Mouse (Mus musculus) limb, embryonic 14.5 days (tissue): ENCODE data around the gene Ndufaf8. TPM values are rescaled to one million over a fixed set of nuclear protein-coding genes. Genes with fewer than 3 reads are reported as not detected.

Experiments used
- ATAC-seq: fragments of 200-750 bp; cut with Nextera tagmentation; 2 replicates; pipeline ENCODE4 v1.8.0; 2017; ENCODE audit warnings: low read depth, moderate number of reproducible peaks, moderate TSS enrichment; ENCODE audit not compliant: low FRiP score
- DNase-seq: peaks from one replicate; pipeline ENCODE4 v3.0.0-alpha.2; 2015; ENCODE audit warnings: low spot score
- H3K27ac ChIP-seq: fragments of 300-500 bp; sonication (generic); replicated peaks from 2 replicates; pipeline ENCODE4 v1.5.1; 2014; ENCODE audit warnings: low read depth, mild to moderate bottlenecking, low read length, moderate library complexity, mixed read lengths
- H3K27me3 ChIP-seq: fragments of 300-500 bp; sonication (generic); 2 replicates; pipeline ENCODE4 v1.6.1; 2014; ENCODE audit warnings: low read length, mixed read lengths; ENCODE audit not compliant: control insufficient read depth, insufficient read depth
- H3K36me3 ChIP-seq: fragments of 300-500 bp; sonication (generic); 2 replicates; pipeline ENCODE4 v1.6.1; 2014; ENCODE audit warnings: mild to moderate bottlenecking, low read length, moderate library complexity, mixed read lengths; ENCODE audit not compliant: control insufficient read depth, insufficient read depth
- H3K4me1 ChIP-seq: fragments of 300-500 bp; sonication (generic); 2 replicates; pipeline ENCODE4 v1.6.1; 2014; ENCODE audit warnings: antibody characterized with exemption, low read length, mixed read lengths; ENCODE audit not compliant: control insufficient read depth, insufficient read depth
- H3K4me2 ChIP-seq: fragments of 300-500 bp; sonication (generic); replicated peaks from 2 replicates; pipeline ENCODE4 v1.6.1; 2014; ENCODE audit warnings: low read depth, mild to moderate bottlenecking, low read length, moderate library complexity; ENCODE audit not compliant: severe bottlenecking
- H3K4me3 ChIP-seq: fragments of 300-500 bp; sonication (generic); replicated peaks from 2 replicates; pipeline ENCODE4 v1.5.1; 2014; ENCODE audit warnings: low read length
- H3K9ac ChIP-seq: fragments of 300-500 bp; sonication (generic); 2 replicates; pipeline ENCODE4 v1.6.1; 2014; ENCODE audit warnings: mild to moderate bottlenecking, low read depth, low read length, moderate library complexity; ENCODE audit not compliant: severe bottlenecking
- H3K9me3 ChIP-seq: fragments of 300-500 bp; sonication (generic); 2 replicates; pipeline ENCODE4 v1.6.1; 2016; ENCODE audit warnings: low read length; ENCODE audit not compliant: control insufficient read depth
- POLR2A ChIP-seq: fragments of 200-500 bp; IDR thresholded peaks from 2 replicates; pipeline ENCODE4 v1.8.0; 2012; ENCODE audit warnings: inconsistent platforms, mild to moderate bottlenecking, moderate library complexity, borderline replicate concordance; ENCODE audit not compliant: insufficient read depth, insufficient read length; ENCODE audit errors: extremely low read depth
- WGBS: fragments of 180-500 bp; shearing (Covaris S2); extraction: QIAGEN DNeasy Blood & Tissue Kit; methylation state at CpG from one replicate; pipeline ENCODE4 v1.1.7; 2014; 5-methylcytosine and 5-hydroxymethylcytosine counted together
- polyA plus RNA-seq, 2 experiments: library from polyadenylated mRNA; depleted of rRNA in 1 of 2; stranded (reverse) in 1 of 2; unstranded in 1 of 2; fragments of >200 nt; fragmentation: Nextera tagmentation in 1 of 2; extraction: Ambion mirVana in 1 of 2; gene quantifications; 2 replicates each; pipeline versions ENCODE4 v1.2.1 to v1.2.3; 2012 to 2014

The Ndufaf8 gene
- polyA plus RNA-seq (2012; rRNA removed) (33.9 and 40.0 TPM in 2 replicates), polyA plus RNA-seq (2014; fragmentation: Nextera tagmentation; extraction: Ambion mirVana) (81.2 and 85.2 TPM in 2 replicates)

GRCm38 (mm10) chr11:120098588-120099511 lies at the start of gene Ndufaf8, which contains the start of gene Tepsin:
Ndufaf8 (plus strand) TSS chr11:120098928.
Tepsin (minus strand) TSS chr11:120098731.
- peak within 1 kb of the TSS; percentile 80 for H3K9ac ChIP-seq
- 0 out of 2 replicates have a peak, but pooled peaks have one; percentile 0 for TF ChIP-seq POLR2A
- H3K36me3 ChIP-seq = peaks cover 33% of the 10 kb centered on the region
- H3K9me3 ChIP-seq = no peaks in the 10 kb centered on the region
- peaks cover 7% of the 10 kb centered on the region for H3K4me1 ChIP-seq
- under 1% methylated on average over 65 of the region's 77 CpGs for WGBS
- H3K27ac ChIP-seq = peak within 1 kb of the TSS; percentile 92
- H3K4me3 ChIP-seq = peak within 1 kb of the TSS; percentile 82
- DNase-seq (peak; percentile 95), ATAC-seq (peak; percentile 99)
- H3K4me2 ChIP-seq = peak within 1 kb of the TSS; percentile 93
- no peaks in the 10 kb centered on the region for H3K27me3 ChIP-seq

- no peak overlapping the region for H3K4me3 ChIP-seq
- WGBS = 82% methylated on average over 8 of the region's 8 CpGs
- H3K27me3 ChIP-seq = peaks cover 9% of the 10 kb centered on the region
These were observed 49.7 kb upstream of the Ndufaf8 start for GRCm38 (mm10) chr11:120049067-120049466.

GRCm38 (mm10) chr11:120051124-120051811 lies 47.5 kb upstream of the Ndufaf8 start:
- DNase-seq (no peak), ATAC-seq (no peak)
- no peaks in the 10 kb centered on the region for H3K9me3 ChIP-seq
- no peaks in the 10 kb centered on the region for H3K36me3 ChIP-seq
- no peak for TF ChIP-seq POLR2A
- peaks cover 9% of the 10 kb centered on the region for H3K27me3 ChIP-seq
- 43% methylated on average over 14 of the region's 14 CpGs for WGBS
- no peak overlapping the region for H3K4me3 ChIP-seq
- H3K4me2 ChIP-seq = no peak overlapping the region
- peaks cover 23% of the 10 kb centered on the region for H3K4me1 ChIP-seq
- no peak overlapping the region for H3K27ac ChIP-seq
- no peak overlapping the region for H3K9ac ChIP-seq

More at GRCm38 (mm10) chr11:120049067-120049466, 49.7 kb upstream of the Ndufaf8 start:
- no peak for TF ChIP-seq POLR2A
- no peaks in the 10 kb centered on the region for H3K36me3 ChIP-seq
- H3K9ac ChIP-seq = no peak overlapping the region
- DNase-seq (no peak), ATAC-seq (no peak)
- H3K9me3 ChIP-seq = no peaks in the 10 kb centered on the region
- no peak overlapping the region for H3K27ac ChIP-seq
- H3K4me2 ChIP-seq = no peak overlapping the region
- H3K4me1 ChIP-seq = peaks cover 32% of the 10 kb centered on the region

- peak; percentile 18; the same call in 1 of the 2 replicates for ATAC-seq
- H3K4me1 ChIP-seq = peaks cover 18% of the 10 kb centered on the region
- no peak for DNase-seq
- H3K27ac ChIP-seq = no peak overlapping the region
- H3K36me3 ChIP-seq = no peaks in the 10 kb centered on the region
- no peak overlapping the region for H3K4me2 ChIP-seq
- H3K27me3 ChIP-seq = peaks cover 9% of the 10 kb centered on the region
- H3K9me3 ChIP-seq = no peaks in the 10 kb centered on the region
- H3K4me3 ChIP-seq = no peak overlapping the region
- no peak for TF ChIP-seq POLR2A
- WGBS = 61% methylated on average over 9 of the region's 9 CpGs
- no peak overlapping the region for H3K9ac ChIP-seq
These were observed 46.5 kb upstream of the Ndufaf8 start for GRCm38 (mm10) chr11:120052274-120052673.

- Histone ChIP-seq H3K9ac (no peak overlapping the region), H3K27ac (no peak overlapping the region), H3K4me1 (peaks cover 6% of the 10 kb centered on the region; the same call in 1 of the 2 replicates), H3K36me3 (no peaks in the 10 kb centered on the region), H3K27me3 (no peaks in the 10 kb centered on the region), H3K9me3 (no peaks in the 10 kb centered on the region), H3K4me3 (no peak overlapping the region), H3K4me2 (no peak overlapping the region)
- 74% methylated on average over 4 of the region's 4 CpGs for WGBS
- ATAC-seq (no peak), DNase-seq (no peak)
- no peak for TF ChIP-seq POLR2A
These were observed 44.9 kb upstream of the Ndufaf8 start for GRCm38 (mm10) chr11:120053846-120054245.
